Mouse (Mus musculus): ENCODE measurements around the gene Thrap3.

Thrap3 gene
- long read RNA-seq, experiment 1, full-length matches to known transcripts = 4 of 33 reads
- long read RNA-seq, experiment 1, partial matches to known transcripts = 15 of 33 reads
- long read RNA-seq, experiment 1, other reads (novel, unspliced or antisense) = 14 of 33 reads
- long read RNA-seq, experiment 2, full-length matches to known transcripts = 8 of 58 reads
- long read RNA-seq, experiment 2, partial matches to known transcripts = 38 of 58 reads
- long read RNA-seq, experiment 2, other reads (novel, unspliced or antisense) = 12 of 58 reads

DNA sequence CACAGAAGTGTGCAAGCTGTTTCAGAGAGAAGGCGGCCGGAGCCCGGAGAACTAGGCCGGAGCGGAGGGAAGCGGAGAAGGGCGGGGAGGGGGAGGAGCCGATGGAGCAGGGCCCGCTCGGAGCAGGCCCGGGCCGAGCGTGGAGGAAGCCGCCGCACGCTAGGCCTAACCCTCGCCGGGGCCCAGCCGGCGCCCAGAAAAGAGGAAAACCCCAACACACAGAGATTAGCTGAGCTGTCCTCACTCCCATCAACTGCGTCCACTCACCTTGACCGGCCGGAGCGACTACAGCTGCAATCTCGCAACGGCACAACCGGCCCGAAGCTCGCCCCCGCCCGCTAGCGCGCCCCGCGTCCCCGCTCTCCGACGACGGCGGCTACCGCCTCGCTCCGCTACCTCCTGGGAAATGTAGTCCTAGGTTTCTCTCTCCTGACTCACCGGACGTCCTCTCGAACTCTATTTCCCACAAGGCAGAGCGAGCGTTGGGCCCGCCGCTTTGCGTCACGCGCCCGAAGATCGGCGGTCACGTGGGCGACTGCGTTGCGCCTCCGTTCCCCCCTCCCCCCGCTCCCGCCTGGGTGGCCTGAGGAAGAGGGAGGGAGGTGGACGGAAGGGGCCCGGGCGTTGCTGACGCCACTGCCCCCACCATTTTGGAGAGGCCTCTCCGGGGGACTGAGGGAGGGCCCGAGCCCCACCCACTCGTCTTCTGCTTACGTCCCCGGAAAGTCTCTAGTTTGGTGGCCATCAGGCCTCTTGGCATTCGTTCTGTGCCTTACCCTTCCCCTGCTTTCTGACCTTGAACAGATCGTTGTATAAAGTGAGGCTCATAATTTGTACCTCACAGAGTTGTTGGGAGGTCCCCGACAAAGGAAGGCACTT lies at the start of gene Thrap3:
Gene Thrap3 (minus strand): TSS at position 458 of the 879 bp plus-strand sequence.
- intact Hi-C loops (cut with DNase I) = no loop called here

- intact Hi-C loops (cut with DNase I) = no loop called here
These were observed 49.2 kb upstream of the Thrap3 start for GRCm38 (mm10) chr4:126251655-126252254.

GRCm38 (mm10) chr4:126250659-126251058 lies 48.1 kb upstream of the Thrap3 start:
- intact Hi-C loops (cut with DNase I) = no loop called here

- intact Hi-C loops (cut with DNase I) = no loop called here
These were observed 45.8 kb upstream of the Thrap3 start for GRCm38 (mm10) chr4:126248261-126248868.

DNA sequence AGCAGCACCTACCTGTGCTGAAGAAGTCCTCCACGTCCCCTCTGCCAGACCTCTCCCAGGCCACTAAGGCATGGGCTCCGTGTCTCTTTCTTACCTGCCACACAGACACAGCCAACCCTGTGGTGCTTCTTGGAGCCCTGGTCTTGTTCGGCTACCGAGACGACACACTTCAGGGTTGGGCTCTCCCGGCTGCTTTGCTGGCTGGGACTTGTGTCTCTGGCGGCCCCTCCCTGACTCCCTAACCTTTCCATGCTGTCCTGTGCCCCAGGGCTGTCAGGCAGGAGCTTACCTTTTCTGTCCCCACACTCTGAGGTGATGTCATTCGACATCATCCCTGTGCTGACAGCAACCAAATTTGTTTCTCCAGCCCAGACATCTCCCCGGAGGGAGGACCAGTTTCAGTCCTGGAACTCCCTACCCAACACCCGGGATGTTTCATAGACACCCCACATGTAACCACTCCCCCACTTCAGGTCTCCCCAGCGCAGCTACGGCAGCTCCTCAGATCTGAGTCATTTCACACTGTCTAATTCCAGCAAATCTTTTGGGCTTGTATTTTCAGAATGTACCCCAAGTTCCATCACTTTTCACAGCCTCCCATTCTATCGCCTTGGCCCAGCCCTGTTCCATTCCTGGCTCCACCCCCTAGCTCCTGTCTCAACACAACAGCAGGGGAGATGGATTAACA lies 43.8 kb upstream of the Thrap3 start:
- intact Hi-C loops (cut with DNase I) = no loop called here

- intact Hi-C loops (cut with DNase I) = no loop called here
These were observed 40.0 kb upstream of the Thrap3 start for GRCm38 (mm10) chr4:126242510-126242909.

DNA sequence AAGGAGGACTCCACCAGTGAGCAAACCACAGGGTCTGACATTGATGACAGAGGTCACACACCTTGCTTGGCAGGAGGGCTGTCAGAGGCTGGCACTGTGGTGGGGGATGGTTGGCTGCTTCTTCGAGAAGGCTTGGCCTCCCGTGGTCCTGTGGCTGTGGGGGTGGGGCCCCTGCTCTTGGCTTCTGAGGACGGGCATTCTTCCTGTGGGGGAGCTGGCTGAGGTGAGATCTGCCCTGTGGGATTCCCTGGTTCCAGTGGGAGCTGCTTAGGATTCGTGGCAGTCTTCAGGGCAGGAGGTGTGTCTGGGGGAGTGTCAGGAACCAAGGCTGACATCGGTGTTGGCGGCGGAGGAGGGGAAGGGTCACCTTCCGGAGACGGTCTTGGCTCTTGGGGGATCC lies 39.4 kb upstream of the Thrap3 start:
- intact Hi-C loops (cut with DNase I) = no loop called here

GRCm38 (mm10) chr4:126239862-126240475 lies 37.4 kb upstream of the Thrap3 start:
- intact Hi-C loops (cut with DNase I) = no loop called here

DNA sequence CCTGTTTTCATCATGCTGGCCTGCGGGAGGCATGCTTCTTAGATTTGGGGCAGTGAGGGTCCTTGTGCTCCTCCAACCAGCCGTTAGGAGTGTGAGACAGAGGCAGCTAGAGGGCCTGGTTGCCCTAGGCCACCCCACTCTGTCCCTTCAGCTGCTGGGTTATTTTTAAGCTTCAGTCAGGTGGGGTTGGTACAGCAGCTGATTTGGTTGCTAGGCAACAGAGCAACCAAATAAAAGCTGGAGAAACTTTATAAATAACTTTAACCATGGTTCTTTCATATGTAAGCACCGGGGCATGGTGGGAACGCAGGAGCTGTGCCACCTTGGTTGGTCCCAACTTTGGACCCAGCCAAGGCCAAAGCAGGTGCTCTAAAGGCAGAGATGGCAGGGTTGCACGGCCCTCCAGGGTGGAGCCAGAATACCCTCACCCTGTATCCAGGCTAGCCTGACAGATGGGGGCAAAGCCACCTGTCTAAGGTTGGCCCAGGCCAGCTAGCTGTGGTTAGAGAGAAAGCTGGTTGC lies 35.2 kb upstream of the Thrap3 start:
- intact Hi-C loops (cut with DNase I) = no loop called here

- intact Hi-C loops (cut with DNase I) = no loop called here
These were observed 34.1 kb upstream of the Thrap3 start for GRCm38 (mm10) chr4:126236467-126237280.

DNA sequence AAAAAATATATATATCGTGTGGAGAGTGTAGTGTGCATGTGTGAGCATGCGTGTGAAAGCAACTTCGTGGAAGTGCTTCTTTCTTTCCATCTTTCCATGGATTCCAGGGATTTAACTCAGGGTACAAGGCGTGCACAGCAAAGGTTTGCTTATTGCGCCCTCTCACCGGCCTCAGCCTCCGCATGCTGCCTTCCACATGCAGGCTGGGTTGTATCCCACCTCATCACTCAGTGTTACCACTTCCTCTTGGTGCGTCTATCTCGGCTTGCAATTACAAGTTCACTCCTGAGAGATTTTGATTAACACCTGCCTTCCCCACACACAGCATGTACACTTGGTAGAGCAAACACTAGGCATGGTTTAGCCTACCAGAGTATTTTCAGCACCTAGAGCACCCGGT lies 32.6 kb upstream of the Thrap3 start:
- intact Hi-C loops (cut with DNase I) = no loop called here

DNA sequence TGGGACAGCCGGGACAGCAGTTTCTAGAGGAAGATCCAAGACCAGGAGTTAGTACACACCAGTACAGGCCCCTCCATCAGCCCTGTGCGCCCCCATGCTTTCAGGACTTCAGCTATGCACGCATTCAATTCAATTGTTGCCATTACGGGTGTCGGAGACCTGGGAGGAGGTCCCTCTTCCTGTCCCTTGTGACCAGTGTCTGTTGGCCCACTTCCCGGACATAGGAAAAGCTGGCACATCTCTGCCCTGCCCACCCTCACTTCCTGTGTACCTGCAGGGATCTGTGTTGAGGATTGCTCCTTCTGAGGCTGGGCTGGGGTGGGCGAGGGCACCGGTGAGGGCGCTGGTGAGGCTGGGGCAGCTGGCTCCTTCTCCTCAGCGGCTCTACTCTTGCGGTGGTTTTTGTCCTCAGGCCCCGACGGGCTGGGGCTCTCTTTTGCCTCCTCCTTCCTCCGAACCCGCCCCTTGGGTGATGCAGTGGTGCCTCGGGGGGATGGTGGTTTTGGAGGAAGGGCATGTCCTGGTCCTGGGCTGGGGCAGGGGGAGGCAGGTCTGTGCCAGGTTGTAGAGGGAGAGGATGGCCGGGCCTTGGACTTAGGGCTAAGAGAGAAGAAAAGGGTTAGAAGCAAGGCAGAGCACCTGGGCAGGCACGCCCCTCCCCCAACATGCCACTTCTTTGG lies 32.1 kb upstream of the Thrap3 start:
- intact Hi-C loops (cut with DNase I) = no loop called here

GRCm38 (mm10) chr4:126233676-126234308 lies 31.2 kb upstream of the Thrap3 start:
- intact Hi-C loops (cut with DNase I) = no loop called here

- intact Hi-C loops (cut with DNase I) = loop anchor here (5.0 kb wide), 1 partner anchor 48 kb away; no protein-coding TSS in a partner anchor
These were observed 27.3 kb upstream of the Thrap3 start for GRCm38 (mm10) chr4:126229900-126230299.

DNA sequence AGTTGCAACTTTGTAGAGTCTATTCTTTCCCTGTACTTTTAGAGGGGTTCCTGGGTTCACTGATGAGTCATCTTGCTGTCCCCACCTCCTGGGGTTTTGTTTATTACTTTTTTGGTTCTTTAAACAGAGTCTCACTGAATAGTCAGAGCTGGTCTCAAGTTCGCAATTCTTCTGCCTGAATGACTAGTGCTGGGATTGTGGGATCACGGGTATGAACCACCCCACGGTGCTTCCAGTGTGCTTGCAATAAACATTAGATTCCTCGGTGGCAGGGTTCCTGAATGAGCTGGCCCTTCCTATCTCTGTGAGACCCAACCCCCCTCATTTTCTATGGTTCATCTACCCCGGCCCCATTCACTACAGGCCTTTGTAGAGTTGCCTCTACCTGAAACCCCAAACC lies 25.6 kb upstream of the Thrap3 start:
- intact Hi-C loops (cut with DNase I) = loop anchor here (5.0 kb wide), 1 partner anchor 46 kb away; no protein-coding TSS in a partner anchor

GRCm38 (mm10) chr4:126227077-126227761 lies 24.7 kb upstream of the Thrap3 start:
- intact Hi-C loops (cut with DNase I) = loop anchor here (2.0 to 5.0 kb wide), 3 partner anchors 34 to 84 kb away; no protein-coding TSS in a partner anchor

DNA sequence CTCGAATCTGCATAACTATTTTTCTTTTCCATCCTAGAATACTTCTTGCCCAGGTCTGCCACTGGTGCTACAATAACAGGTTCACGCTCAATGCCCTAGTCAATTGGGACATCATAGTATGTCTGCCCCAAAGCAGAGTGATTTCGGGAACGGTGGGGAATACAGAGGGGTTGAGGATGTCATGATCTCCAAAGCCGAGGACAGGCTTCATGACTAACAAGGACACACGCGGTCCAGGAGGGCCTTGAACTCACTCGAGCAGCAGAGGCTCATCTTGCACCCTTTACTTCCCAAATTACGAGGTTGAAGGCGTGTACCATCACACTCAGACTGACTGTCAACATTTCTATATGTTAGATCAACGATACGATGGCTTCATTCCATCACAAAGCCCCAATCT lies 24.1 kb upstream of the Thrap3 start:
- intact Hi-C loops (cut with DNase I) = loop anchor here (2.0 to 5.0 kb wide), 3 partner anchors 34 to 84 kb away; no protein-coding TSS in a partner anchor

DNA sequence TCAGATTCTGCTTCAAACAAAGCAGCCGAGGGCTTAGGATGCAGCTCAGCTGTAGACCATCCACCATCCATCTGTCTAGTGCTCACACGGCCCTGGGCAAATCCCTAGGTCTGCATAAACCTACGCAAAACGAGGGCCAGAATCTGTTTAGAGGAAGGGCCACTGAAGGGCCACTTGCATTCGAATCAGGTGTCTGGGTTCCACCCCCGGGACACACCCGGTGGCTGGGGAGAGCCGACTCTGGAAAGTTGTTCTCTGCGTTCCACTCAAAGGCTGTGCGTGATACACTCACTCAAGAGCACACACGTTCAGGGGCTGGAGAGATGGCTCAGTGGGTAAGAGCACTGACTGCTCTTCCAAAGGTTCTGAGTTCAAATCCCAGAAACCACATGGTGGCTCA lies 20.1 kb upstream of the Thrap3 start:
- intact Hi-C loops (cut with DNase I) = no loop called here
